Mouse (Mus musculus) layer of hippocampus, adult 18-20 months (tissue): Measurements from ENCODE around the gene Zbtb18. TPM values are rescaled to one million over a fixed set of nuclear protein-coding genes. Genes with fewer than 3 reads are reported as not detected.

Source experiments
- DNase-seq, 2 experiments: peaks; one replicate each; pipeline ENCODE4 v3.0.0; 2022; ENCODE audit warnings: low spot score in 2 of 2
- long read RNA-seq: library from polyadenylated mRNA; stranded (forward); transcript quantifications from one replicate; pipeline ENCODE4 v2.0.0, GENCODE M21; 2021
- total RNA-seq, 2 experiments: library from RNA; stranded (reverse); gene quantifications; 2 replicates each; pipeline ENCODE4 v1.2.3; 2021

Gene Zbtb18
- 100 to 1,000 TPM; 537 TPM for total RNA-seq
- long read RNA-seq, full-length matches to known transcripts = 365 of 470 reads
- long read RNA-seq, partial matches to known transcripts = 29 of 470 reads
- long read RNA-seq, other reads (novel, unspliced or antisense) = 76 of 470 reads

DNA sequence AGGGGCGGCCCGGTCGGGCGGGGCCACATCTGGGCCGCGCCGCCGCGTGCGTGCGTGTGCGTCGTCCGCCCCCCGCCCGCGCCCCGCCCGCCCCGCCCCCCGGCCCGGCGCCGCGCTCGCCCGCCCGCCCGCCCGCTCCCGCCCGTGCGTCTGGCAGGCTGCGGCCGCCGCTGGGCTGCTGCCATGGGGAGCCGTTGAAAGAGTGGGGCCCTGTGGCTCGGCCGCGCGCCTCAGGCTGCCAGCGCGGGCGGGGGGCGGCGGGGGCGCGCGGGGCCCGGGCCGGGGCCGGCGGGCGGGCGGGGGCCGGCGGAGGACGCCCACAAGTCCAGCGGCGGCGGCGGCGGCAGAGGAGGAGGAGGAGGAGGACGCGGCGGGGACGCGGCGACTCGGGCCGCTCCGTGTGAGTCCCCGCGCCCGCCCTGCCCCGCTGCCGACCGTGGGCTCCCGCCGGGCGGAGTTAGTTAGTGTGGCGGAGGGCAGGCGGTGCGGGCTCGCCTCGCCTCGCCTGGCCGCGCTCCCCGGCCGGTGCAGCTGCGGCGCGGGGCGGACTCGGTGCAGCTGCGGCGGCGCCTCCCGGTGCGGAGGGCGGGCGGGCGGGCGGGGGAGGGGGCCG is at the start of gene Zbtb18:
Gene Zbtb18 (plus strand): TSS at position 156 of the 613 bp plus-strand sequence.
- DNase-seq = no peak

DNA sequence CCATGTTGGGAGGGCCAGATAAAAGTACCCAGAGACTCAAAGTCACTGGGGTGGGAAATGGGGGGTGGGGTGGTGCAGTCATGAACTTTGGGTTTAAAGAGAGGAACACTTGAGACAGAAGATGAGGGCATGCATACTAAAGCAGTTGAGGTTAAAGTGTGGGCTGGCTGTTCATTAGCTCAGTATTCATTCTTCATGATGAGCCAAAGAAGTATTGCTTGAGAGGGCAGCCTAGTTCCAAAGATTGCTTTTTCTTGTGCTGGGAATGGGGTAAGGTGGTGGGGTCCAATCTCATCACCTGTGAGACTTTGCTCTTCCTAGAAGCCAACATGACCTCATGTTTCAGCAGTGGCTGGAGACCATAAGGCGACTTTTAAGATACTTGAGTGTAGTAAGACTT is 44.7 kb upstream of the Zbtb18 start:
- no peak for DNase-seq

DNA sequence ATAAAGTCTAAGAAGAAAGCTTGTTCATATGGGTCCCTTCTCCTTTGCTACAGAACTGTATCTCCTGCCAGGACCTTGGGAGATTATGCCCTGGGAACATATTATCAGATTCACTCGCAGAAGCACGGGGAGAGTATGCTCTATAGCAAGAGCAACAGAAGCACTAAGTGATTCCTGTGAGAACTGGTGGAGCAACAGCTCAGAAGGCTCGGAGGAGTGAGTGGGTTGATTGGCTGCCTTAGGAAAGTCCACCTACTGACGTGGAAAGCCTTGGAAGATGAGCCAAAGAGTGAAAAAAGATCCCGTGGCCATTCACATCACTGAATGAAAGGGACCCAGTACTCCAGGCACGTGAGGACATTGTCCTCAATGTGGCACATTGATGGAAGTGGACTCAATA is 37.0 kb upstream of the Zbtb18 start:
- no peak for DNase-seq

DNA sequence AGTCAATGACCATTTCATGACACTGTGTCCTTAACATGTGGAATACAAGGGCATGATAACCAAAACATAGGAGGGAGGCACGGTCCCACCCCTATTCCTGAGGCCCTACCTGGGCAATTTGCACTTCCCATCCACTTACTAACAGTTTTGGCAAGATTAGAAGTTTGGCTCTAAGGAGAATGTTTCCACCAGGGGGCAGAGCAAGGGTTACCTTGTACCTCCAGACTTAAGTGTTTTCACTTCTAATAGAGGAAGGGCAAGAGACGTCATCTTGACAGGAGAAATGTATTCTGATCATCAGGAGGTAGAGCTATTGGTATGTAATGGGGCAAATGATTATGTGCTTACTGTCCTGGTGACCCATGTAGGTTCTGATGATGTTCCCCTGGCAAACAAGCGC is 33.5 kb upstream of the Zbtb18 start:
- no peak for DNase-seq

DNA sequence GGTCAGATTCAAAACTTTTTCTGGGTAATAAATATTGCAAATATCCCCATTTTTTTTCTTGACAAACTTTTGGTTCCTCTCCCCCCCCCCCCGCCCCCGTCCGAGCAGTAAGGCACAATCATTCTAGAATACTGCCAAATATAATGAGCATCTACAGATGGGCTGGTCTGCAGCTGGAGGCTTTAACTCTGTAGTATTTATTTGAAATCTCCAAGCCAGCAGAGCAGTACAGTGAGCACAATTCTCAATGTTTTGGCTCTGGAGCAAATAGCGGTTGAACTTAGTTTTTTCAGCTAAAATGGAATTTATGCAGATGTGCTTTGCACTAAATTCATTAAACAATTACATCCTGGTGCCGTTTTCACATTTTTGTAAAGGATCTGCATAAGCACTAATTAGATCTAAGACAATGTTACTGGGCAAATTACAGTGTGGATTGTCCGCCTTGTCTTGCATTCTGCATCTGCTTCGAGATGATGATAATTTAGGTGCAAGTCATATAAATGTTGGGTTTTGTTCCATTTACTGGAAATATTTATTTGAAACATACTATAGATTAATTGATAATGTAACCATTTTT is 31.3 kb upstream of the Zbtb18 start:
- DNase-seq = no peak

DNA sequence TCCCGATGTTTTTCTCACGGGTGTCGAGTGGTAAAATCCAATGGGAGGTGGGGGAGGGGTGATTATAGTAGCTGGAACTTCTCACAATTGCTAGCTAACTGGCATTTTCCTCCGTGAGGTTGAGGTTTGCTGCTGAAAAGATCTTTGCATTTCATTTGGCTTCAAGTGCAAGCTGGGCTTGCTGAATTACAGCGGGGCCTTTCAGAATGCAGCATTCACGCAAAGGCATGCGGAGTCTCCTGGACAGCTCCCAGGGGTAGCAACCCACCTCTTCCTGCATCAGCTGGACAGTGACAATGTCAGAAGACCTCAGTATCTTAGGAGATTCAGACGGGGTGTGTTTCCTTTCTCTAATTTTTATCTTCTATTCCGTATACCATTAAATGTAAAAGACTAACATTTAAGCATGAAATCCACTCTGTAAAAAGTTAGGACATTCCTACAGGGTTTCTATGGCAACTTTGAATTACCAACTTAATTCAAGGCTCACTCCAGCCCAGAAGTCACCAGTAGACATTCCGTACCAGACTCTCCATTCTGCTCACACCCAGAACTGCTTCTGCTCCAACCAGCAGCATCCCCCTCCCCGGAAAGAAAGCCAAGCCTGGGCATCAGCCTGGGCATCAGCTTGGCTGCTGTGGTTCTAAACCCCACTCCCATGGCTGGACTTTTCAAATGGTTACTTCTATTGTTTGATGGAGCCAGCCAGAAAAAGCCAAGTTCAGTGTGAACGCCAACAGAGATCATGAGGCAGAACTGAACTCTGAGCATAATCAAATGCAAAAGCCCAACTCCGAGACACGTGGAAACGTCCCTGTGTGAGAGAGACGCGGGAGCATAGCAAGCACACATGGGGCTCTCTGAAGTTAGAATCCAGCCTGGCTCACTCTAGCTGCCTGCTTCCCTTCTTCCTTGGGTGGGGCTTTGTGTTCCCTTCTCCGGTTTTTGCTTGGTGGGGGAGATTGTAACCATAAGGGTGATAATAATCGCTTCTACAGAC is 30.5 kb upstream of the Zbtb18 start:
- DNase-seq = no peak

DNA sequence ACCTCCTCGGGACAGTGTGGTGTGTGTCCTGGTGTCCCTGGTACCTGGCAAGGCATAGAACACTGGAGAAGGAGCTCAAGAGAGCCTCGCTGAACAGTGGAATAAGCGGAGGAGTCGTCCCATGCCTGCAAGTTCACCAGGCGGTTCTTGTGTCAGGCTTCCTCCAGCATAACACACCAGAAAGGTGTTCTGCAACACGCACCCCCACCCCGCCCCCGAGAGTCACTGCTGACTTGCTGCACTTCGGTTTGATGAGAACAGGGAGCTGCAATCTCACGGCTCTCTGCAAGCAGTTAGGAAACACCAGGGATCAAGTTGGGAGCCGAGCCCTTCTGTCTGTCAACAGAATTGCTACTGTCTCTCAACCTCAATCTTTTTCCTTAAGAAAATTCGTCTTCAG is 22.8 kb upstream of the Zbtb18 start:
- DNase-seq = no peak

DNA sequence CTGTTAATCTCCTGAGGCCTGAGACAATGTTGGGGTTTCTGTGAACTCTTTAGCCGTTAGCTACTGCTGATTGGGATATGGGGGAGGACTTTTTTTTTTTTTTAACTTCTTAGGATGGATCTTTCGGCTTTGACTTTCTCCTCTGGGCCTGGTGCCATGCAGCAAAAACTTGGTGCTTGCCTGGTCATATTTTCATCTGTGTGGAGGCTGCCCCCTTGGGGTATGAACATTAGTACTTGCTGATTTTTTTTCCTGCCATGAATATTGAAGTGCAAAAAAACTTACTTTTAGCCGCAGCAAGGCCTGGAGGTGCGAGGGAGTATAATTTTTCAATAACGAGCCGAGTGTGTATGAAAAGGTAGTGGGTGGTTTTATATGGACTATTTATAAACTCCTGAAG is 22.0 kb upstream of the Zbtb18 start:
- peak in 1 of 2 experiments; percentile 54 for DNase-seq

DNA sequence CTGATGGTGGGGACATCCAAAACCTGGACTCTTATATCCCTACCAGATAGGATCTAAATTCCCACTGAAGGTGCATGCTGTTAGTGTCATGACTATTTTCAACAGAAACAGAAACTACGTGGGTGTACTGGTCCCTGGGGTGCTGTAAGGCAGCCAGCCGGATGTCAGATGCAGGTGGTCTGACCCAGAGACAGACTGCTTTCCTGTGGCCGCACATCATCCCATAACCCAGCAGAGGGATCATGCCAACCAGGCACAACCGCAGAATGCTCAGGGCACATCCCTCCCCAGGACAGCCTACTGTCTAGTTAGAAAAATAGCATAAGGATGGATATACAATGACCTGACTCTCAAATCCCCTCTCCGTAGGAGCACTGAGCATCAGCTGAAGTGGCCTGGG is 14.3 kb upstream of the Zbtb18 start:
- DNase-seq = no peak

DNA sequence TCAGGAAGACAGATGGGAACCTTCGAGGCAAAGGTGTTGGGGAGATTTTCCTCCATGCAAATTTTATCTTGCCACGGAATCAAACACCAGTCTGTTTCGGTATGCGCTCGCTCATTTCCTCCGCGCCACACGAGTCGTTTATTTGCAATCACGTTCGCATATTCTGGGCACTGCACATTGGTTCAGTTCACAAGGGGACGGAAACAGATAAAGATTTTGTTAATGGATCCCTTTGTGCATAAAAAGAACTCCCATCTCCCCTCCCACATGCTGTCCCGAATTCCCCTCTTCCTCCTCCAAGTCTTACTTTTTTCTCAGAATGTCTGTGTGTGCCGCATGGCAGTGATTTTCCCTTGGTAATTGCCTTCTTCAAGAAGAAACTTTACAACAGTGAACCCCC is 13.8 kb upstream of the Zbtb18 start:
- DNase-seq = peak in 1 of 2 experiments; percentile 22

DNA sequence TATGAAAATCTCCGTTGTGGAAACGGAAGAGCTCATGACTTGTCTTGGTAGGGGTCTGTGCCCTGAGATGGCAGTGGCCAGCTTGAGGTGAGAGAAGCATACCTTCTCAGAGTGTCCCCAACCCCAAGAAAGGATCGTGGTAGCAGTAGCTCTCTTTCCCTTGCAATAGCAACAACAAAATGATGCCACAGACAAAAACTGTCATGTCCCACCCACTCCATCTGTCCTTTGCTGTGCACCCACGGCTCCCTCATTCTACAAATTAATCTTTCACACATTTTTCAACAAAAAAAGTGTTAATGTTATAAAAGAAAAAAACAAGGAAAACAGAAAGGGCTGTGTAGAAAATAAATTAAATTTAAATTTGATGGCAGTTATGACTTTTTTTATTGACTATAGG is 13.1 kb upstream of the Zbtb18 start:
- peak in 1 of 2 experiments; percentile 70 for DNase-seq

DNA sequence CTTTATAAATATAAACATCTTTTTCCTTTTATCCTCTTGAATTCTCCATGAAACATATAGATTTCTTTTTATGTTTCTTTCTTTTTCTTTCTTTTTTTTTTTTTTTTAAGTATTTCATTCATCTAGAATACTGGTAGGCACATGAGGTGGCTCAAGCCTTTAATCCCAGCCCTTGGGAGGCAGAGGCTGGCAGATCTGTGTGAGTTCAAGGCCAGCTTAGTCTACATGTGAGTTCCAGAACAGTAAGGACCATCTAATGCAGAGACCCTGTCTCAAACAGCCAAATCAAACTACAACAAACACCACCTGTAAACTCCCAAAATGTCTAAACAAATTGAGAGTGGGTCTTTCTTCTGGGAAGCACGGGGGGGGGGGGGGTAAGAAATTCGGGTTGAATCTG is 1.7 kb upstream of the Zbtb18 start:
- DNase-seq = no peak

DNA sequence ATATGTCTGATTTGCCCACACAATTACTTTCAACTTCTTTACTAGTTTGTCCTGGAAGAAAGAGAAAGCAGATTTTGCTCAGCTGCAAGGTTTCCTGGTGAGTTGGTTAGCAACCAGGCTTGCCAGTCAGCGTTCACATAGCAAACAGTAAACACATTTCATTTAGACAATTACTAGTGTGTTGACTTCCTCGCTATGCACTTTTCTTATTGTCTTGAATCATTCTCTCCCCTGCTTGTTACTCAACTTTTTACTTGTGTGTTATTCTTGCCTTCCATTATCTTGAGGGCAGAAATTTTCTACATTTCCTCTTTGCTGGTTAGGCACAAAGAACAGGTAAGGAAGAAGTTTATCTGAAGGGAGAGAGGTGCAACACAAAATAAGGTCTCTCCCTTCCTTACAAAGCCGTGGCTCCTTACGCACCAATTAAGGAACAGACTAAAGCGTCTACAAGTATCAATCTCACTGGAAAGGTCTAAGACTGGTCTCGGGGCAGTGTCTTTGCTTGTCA is 1.1 kb upstream of the Zbtb18 start:
- DNase-seq = no peak

DNA sequence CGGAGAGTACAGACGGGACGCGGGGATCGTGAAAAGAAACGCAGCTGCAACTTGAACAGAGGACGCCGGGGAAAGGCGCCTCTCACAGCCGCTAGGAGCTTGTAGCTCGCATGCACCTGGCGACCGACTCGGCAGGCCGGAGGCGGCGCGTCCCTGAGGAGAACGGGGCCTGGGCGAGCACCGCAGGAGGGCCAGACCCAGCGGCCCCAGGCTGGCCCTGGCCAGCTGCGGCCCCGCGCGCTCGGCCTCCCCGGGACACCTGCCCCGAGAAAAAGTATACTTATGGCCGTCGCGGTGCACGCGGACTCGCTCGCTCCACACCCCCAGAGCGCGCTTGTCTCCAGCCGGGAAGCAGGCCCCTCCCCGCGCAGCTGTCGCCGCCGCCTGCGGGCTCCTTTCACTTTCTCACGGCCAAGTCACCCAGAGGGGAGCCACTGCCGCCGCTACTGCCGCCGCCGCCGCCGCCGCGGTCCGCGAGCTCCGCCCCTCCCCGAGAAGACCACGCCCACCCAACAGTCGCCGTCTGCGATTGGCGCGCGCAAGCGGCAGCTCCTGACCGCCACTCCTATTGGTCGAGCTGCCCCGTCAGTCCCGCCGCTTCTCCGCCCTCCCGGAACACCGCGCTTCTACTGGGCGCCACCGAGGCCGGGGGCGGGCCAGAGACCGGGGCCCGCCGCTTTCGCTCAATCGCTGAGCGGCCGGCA is 507 bp upstream of the Zbtb18 start:
- DNase-seq = peak; percentile 97 to 98

DNA sequence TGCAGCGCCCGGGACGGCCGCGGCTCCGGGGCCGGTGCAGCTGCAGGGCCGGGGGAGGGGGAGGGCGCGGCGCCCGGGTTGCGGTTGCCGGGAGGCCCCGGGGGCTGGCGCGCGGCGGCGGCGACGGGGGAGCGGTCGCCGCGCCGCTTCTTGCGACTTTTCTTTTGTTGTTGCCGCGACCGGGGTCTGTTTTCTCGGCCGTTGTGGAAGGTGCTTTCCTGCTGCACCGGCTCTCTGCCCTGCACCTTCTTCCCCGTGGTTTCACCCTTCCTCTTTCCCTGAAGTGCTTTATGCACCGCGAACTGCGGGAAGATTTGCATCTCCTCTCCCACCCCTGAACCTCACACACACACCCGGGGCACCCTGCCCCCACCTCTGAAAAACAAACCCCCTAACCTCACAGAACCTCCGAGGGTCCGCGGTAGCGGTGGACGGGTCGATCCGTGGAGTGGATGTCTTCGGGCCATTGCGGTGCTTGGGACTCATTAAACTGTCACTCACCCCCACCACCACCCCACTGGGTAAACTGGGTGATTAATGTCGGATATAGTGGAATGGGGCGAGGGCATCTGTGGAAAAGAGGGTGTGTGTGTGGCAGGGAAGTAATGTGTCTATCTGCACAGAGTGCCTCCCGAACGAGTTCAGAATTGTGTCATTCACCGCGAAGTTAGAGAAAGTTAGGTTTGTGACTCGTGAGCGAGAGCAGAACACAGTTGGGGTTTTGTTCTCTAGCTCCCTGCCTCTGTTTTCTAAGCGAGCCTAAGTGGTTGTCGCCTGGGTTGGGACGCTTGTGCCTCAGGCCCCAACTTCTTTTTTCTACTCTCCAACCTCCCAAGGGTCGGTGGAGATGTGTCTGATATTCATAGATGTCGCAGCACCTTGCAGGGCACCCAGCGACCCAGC is 921 bp downstream of the Zbtb18 start:
- no peak for DNase-seq

DNA sequence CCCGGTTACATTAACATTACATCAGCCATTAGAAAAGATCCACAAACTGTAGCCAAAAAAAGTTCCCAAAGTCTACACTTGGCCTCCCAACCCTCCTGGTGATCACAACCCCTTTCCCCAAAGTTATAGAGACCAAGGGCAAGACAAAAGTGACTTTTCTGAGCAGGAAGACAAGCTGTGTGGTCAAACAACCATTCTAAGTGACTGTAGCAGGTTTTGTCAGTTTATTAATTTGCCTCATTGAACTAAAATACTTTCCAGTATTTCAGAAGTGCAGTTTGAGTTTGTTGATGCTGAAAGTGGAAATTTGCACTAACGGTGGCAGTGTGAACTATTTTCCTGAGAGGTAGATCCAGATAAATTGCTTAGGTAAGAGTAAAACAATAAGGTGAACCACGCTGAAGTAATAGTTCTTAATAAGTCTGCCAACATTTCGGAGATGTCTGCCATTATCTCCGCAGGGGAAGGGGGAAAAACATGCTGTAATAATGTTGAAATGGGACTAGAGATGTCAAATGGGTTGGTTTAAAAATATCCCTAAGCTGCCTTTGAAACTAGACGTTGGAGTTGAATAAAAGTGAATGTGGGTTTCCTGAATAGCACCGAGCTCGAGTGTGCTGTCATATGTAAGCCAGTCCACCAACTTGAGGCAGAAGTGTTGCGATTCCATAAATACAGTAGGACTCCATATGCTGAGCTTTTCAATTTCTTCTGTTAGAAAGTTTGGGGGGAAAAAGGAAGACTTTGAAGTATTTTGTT is 1.8 kb downstream of the Zbtb18 start:
- DNase-seq = no peak

DNA sequence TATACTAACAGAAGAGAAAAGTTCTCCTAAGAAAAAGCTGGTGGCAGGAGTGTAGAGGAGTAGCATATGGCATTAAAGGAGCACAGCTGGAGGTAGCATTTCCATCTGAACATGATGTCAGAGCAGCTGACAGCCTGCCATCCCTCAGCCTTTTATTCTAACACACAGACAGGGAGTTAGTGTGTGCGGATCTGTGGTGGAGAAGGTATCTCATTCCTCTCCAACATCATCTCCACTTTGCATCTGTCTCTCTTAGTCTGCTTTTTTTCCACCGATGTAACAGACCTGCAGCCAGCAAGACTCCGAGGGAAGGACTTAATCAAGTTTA is 2.3 kb downstream of the Zbtb18 start:
- DNase-seq = peak in 1 of 2 experiments; percentile 85

DNA sequence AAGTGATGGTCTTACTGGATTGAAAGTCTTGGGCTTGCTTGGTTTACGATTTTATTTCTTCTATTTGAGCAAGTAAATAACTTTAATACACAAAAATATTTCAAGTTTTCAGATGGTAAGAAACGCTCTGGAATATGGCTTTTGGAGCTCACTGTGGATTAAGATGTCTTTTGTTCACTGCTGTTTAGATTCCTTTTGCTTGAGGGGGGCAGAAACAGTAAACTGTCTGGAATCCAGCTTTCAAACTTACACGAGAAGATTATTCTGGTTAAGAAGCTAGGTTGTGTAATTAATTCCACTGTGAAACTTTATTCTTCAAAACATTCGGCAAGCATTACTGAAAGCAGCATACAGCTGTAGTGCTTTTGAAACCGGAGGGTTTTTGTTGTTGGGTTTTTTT is 2.8 kb downstream of the Zbtb18 start:
- no peak for DNase-seq

DNA sequence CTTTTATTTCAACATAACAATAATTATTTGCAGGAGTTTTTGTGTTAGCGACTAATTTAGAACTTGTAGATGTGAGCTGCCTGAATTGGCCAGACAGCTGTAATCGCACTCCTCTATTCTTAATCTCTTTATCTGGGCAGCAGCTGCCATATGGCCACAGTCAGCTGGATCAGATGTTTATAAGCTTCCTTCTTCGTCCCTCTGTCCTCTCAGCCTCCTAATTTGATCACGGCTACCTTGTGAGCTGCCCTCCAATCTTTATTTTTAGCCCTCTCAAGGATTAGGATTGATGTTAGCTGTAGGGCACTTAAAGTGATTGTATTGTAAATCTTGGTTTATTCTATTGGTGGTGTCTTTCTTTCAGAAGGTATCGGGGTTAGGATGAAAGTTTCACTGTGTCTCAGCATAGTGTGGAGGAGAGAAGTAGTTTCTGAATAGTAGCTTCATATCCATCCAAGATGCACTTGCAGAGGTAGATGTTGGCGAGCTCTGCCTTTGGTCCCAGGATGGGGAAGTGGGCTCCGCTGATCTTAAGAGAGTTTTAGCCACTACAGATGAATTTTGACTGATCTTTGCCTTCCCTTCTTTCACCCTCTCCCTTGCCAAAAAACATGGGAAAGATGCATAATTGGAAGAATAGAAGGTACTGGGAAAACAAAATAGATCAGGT is 3.4 kb downstream of the Zbtb18 start:
- no peak for DNase-seq
